Mouse (Mus musculus) cerebellum, adult 2 months (tissue): ENCODE data around the gene Srgap1.

Experiments used
- CTCF ChIP-seq: fragments of 200-500 bp; IDR thresholded peaks from 2 replicates; pipeline ENCODE4 v1.5.1; 2011; ENCODE audit warnings: low read depth, mild to moderate bottlenecking, control low read depth, low read length, moderate library complexity, borderline replicate concordance; ENCODE audit not compliant: insufficient read depth
- POLR2A ChIP-seq: fragments of 200-500 bp; IDR thresholded peaks from 2 replicates; pipeline ENCODE4 v1.6.1; 2011; ENCODE audit warnings: low read length, control low read depth, borderline replicate concordance; ENCODE audit not compliant: insufficient read depth

DNA sequence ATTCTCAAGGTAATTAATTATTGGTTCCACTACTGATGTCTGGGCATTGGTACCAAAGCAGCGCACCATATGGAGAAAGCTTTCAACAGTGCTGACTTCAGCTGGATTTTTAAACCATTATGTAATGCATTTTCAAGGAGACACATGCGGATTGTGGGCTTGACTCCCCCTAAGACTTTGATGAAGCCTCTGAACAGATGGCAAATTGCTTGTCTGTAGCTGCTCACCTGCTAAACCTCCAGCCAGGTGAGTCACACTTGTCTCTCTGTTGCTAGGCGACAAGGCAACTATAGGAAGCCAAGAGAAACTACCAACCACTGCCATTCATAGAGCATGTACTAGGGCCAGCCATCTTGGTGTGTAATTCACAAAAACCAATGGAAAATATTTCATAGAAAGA lies 128.5 kb downstream of the Srgap1 start:
- TF ChIP-seq CTCF (no peak), POLR2A (no peak)
